Mouse (Mus musculus) heart, postnatal 0 days (tissue): Measurements from ENCODE around the gene Cenpu.

Experiments used
- CTCF ChIP-seq: IDR thresholded peaks from 2 replicates; pipeline ENCODE4 v1.5.1; 2016; ENCODE audit warnings: antibody characterized with exemption, control low read depth, low read depth
- EP300 ChIP-seq: IDR thresholded peaks from 2 replicates; pipeline ENCODE4 v1.6.1; 2016; ENCODE audit warnings: antibody characterized with exemption, low read depth

GRCm38 (mm10) chr8:46551029-46551428 lies 799 bp upstream of the Cenpu start:
- TF ChIP-seq CTCF (no peak), EP300 (no peak)
